Mouse (Mus musculus) thymus, adult 2 months (tissue): Measurements from ENCODE around the gene Rab35.

Experiments used
- CTCF ChIP-seq: fragments of 200-500 bp; IDR thresholded peaks from 2 replicates; pipeline ENCODE4 v1.5.1; 2012; ENCODE audit warnings: mild to moderate bottlenecking, control low read depth, low read length, moderate library complexity, borderline replicate concordance; ENCODE audit not compliant: control insufficient read depth, poor library complexity, insufficient read depth; ENCODE audit errors: extremely low read depth
- POLR2A ChIP-seq: fragments of 200-500 bp; IDR thresholded peaks from 2 replicates; pipeline ENCODE4 v1.6.1; 2012; ENCODE audit warnings: mild to moderate bottlenecking, low read length, control low read depth, moderate library complexity; ENCODE audit not compliant: control insufficient read depth, poor library complexity, insufficient read depth; ENCODE audit errors: extremely low read depth

- TF ChIP-seq POLR2A (no peak), CTCF (no peak)
These were observed 9.0 kb upstream of the Rab35 start for GRCm38 (mm10) chr5:115622686-115623085.
